ENCODE assay signal across 8 mouse cellular contexts in the genomic region with DNA sequence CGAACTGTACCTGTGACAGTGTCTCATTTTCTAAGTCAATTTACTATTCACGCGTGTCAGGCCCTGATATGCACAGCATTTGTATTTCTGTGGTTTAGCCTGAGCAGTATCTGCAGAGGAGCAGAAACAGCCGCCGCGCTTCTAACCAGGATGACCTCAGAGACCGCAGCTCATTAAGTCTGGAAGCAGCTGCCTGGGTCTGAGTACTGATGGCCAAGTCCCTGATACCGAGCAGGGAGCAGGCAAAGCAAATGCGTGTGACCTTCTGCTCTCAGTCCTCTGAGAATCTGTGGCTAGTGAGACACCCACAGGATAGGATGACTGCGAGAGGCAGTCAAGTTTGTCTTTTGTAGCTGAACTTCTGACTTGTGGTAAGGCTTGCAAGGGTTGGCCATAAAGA.
A peak's percentile ranks its signal among the peaks of the same experiment; 100 is the strongest.
DNase-seq lines count a peak whose midpoint lies in the region; ATAC-seq lines count a peak whose summit lies in the region.

No protein-coding gene starts in this region.

- H3K9ac ChIP-seq in forebrain, embryonic 11.5 days (ENCODE audit: low read length) = no peak overlapping the region

- no peak overlapping the region for H3K4me2 ChIP-seq in forebrain, embryonic 11.5 days (ENCODE audit: low read depth, low read length, severe bottlenecking)

- H3K4me1 ChIP-seq in limb, embryonic 10.5 days = peaks cover 19% of the 10 kb centered on the region
- no peaks in the 10 kb centered on the region for H3K4me1 ChIP-seq in forebrain, embryonic 11.5 days (replicated peaks; ENCODE audit: control insufficient read depth, insufficient read depth, low read length)

- H3K36me3 ChIP-seq in limb, embryonic 10.5 days = peaks cover 3% of the 10 kb centered on the region; the same call in 1 of the 2 replicates
- H3K36me3 ChIP-seq in forebrain, embryonic 11.5 days (ENCODE audit: control insufficient read depth, insufficient read depth, low read length) = no peaks in the 10 kb centered on the region

- H3K4me3 ChIP-seq in limb, embryonic 10.5 days = no peak overlapping the region
- no peak overlapping the region for H3K4me3 ChIP-seq in forebrain, embryonic 11.5 days (ENCODE audit: low read depth, low read length)

- no peaks in the 10 kb centered on the region for H3K27me3 ChIP-seq in limb, embryonic 10.5 days (ENCODE audit: low read depth, poor library complexity, severe bottlenecking)
- H3K27me3 ChIP-seq in forebrain, embryonic 11.5 days (ENCODE audit: control insufficient read depth, insufficient read depth, low read length) = no peaks in the 10 kb centered on the region

- 0 out of 2 replicates have a peak overlapping the region, but pooled peaks have one; percentile 25 for H3K27ac ChIP-seq in limb, embryonic 10.5 days
- H3K27ac ChIP-seq in forebrain, embryonic 11.5 days (ENCODE audit: low read depth, low read length) = no peak overlapping the region

- WGBS in limb, embryonic 10.5 days = 75% methylated on average over 10 of the region's 10 CpGs
- 83% methylated on average over 10 of the region's 10 CpGs for WGBS in forebrain, embryonic 11.5 days

- no peaks in the 10 kb centered on the region for H3K9me3 ChIP-seq in limb, embryonic 10.5 days (replicated peaks)
- H3K9me3 ChIP-seq in forebrain, embryonic 11.5 days (ENCODE audit: control insufficient read depth, low read length) = no peaks in the 10 kb centered on the region

- ATAC-seq in forebrain, embryonic 11.5 days (replicated peaks; ENCODE audit: low FRiP score) = no peak
- no peak for ATAC-seq in cerebellum, adult (ENCODE audit: insufficient number of reproducible peaks, low FRiP score, low TSS enrichment)

- intact Hi-C loops in gastrocnemius, postnatal 14 days (cut with DNase I; ENCODE audit: low total_unique reads) = no loop called here

- peak; percentile 10 for DNase-seq in ovary, postnatal 36 days (ENCODE audit: low spot score)
- no peak for DNase-seq in ovary, postnatal 14 days (ENCODE audit: low spot score)
- DNase-seq in gastrocnemius, postnatal 14 days = peak; percentile 60
- DNase-seq in limb, embryonic 10.5 days (ENCODE audit: low spot score) = no peak
- DNase-seq in naive thymus-derived CD4-positive, alpha-beta T cell, adult 2 months (ENCODE audit: low read depth) = peak; percentile 8
- DNase-seq in forebrain, embryonic 11.5 days (ENCODE audit: low spot score) = no peak
- DNase-seq in urinary bladder, adult 2 months (ENCODE audit: low spot score) = no peak

Comparison
In these comparisons a context has a peak if more than half of its experiments do, and no peak if none do; other contexts are left out.
1. DNase-seq: peak in ovary, postnatal 36 days (single experiment), gastrocnemius, postnatal 14 days (single experiment) and naive thymus-derived CD4-positive, alpha-beta T cell, adult 2 months (single experiment); none in ovary, postnatal 14 days (single experiment), limb, embryonic 10.5 days (single experiment), forebrain, embryonic 11.5 days (single experiment) and urinary bladder, adult 2 months (single experiment).